Comparison of ENCODE assay signal across 13 mouse cellular contexts in genomic region chr3:51712382-51712781, GRCm38 (mm10). TPM values are rescaled to one million over a fixed set of nuclear protein-coding genes. Genes with fewer than 3 reads are reported as not detected.
DNase-seq lines count a peak whose midpoint lies in the region; ATAC-seq and TF ChIP-seq lines count a peak whose summit lies in the region.
"Had no signal": no experiment of that assay in that cellular context is flagged by ENCODE, and none has a peak within 500 bp of the region (broad histone marks: within the 10 kb centered on the region; RNA-seq: fewer than 3 reads in every experiment).

No protein-coding gene starts in this region.

- no peak overlapping the region for H3K9ac ChIP-seq in forebrain, embryonic 14.5 days (ENCODE audit: low read length)
- 0 out of 2 replicates have a peak overlapping the region, but pooled peaks have one; percentile 28 for H3K9ac ChIP-seq in liver, embryonic 11.5 days (ENCODE audit: low read depth, low read length)
- H3K9ac ChIP-seq: neural tube, embryonic 15.5 days had no signal

- H3K4me2 ChIP-seq in forebrain, embryonic 14.5 days (ENCODE audit: low read length), result no peak overlapping the region
- peak overlapping the region; percentile 41; the same call in 1 of the 2 replicates for H3K4me2 ChIP-seq in liver, embryonic 11.5 days
- H3K4me2 ChIP-seq: neural tube, embryonic 15.5 days had no signal

- no peaks in the 10 kb centered on the region for H3K27me3 ChIP-seq in forebrain, embryonic 10.5 days (ENCODE audit: poor library complexity, severe bottlenecking)
- H3K27me3 ChIP-seq in forebrain, embryonic 14.5 days (replicated peaks; ENCODE audit: control insufficient read depth, insufficient read depth, low read length), result no peaks in the 10 kb centered on the region
- H3K27me3 ChIP-seq in kidney, adult 2 months (replicated peaks; ENCODE audit: control insufficient read depth, insufficient read depth, low read length), result no peaks in the 10 kb centered on the region
- no peaks in the 10 kb centered on the region for H3K27me3 ChIP-seq in liver, embryonic 11.5 days (replicated peaks; ENCODE audit: control insufficient read depth, insufficient read depth, low read length)
- H3K27me3 ChIP-seq: neural tube, embryonic 15.5 days had no signal

- no peaks in the 10 kb centered on the region for H3K9me3 ChIP-seq in forebrain, embryonic 10.5 days
- H3K9me3 ChIP-seq in forebrain, embryonic 14.5 days (replicated peaks; ENCODE audit: control insufficient read depth, low read length), result no peaks in the 10 kb centered on the region
- no peaks in the 10 kb centered on the region for H3K9me3 ChIP-seq in liver, embryonic 11.5 days (ENCODE audit: control insufficient read depth, low read length)
- H3K9me3 ChIP-seq: neural tube, embryonic 15.5 days had no signal

- H3K4me1 ChIP-seq in forebrain, embryonic 10.5 days, result peaks cover 45% of the 10 kb centered on the region
- H3K4me1 ChIP-seq in forebrain, embryonic 14.5 days (ENCODE audit: control insufficient read depth, insufficient read depth, low read length), result no peaks in the 10 kb centered on the region
- H3K4me1 ChIP-seq in kidney, adult 2 months (ENCODE audit: control insufficient read depth, insufficient read depth, low read length), result 0 out of 2 replicates have a peak, but pooled peaks cover 4% of the 10 kb centered on the region
- H3K4me1 ChIP-seq in liver, embryonic 11.5 days (replicated peaks; ENCODE audit: control insufficient read depth, insufficient read depth, low read length), result peaks cover 31% of the 10 kb centered on the region

- H3K36me3 ChIP-seq in forebrain, embryonic 10.5 days (replicated peaks), result no peaks in the 10 kb centered on the region
- H3K36me3 ChIP-seq in forebrain, embryonic 14.5 days (ENCODE audit: control insufficient read depth, insufficient read depth, low read length), result no peaks in the 10 kb centered on the region
- H3K36me3 ChIP-seq in kidney, adult 2 months (ENCODE audit: control insufficient read depth, insufficient read depth, low read length), result no peaks in the 10 kb centered on the region
- no peaks in the 10 kb centered on the region for H3K36me3 ChIP-seq in liver, embryonic 11.5 days (ENCODE audit: control insufficient read depth, insufficient read depth, low read length)
- H3K36me3 ChIP-seq: neural tube, embryonic 15.5 days had no signal

- no peak for TF ChIP-seq POLR2A in kidney, adult 2 months (IDR thresholded peaks at IDR 0.05; ENCODE audit: low read depth, low read length)

- 58% methylated on average over 3 of the region's 3 CpGs for WGBS in forebrain, embryonic 10.5 days
- 50% methylated on average over 3 of the region's 3 CpGs for WGBS in forebrain, embryonic 14.5 days
- 46% methylated on average over 3 of the region's 3 CpGs for WGBS in kidney, adult 2 months
- 14% methylated on average over 3 of the region's 3 CpGs for WGBS in liver, embryonic 11.5 days

- ATAC-seq in forebrain, embryonic 14.5 days, result no peak
- peak; percentile 67; the same call in 1 of the 2 replicates for ATAC-seq in liver, embryonic 11.5 days (replicated peaks; ENCODE audit: low FRiP score)
- ATAC-seq: intestine, embryonic 16.5 days had no signal

- TF ChIP-seq CTCF in kidney, adult 2 months (conservative IDR thresholded peaks at IDR 0.05; ENCODE audit: insufficient read depth, insufficient read length, low read depth, low read length), result no peak

- peak overlapping the region; percentile 71 for H3K27ac ChIP-seq in forebrain, embryonic 10.5 days
- H3K27ac ChIP-seq in forebrain, embryonic 14.5 days (ENCODE audit: low read depth, low read length), result no peak overlapping the region
- H3K27ac ChIP-seq in kidney, adult 2 months (ENCODE audit: insufficient read depth, low read depth, low read length), result peak overlapping the region; percentile 64; the same call in 1 of the 2 replicates
- peak overlapping the region; percentile 54; the same call in 1 of the 2 replicates for H3K27ac ChIP-seq in liver, embryonic 11.5 days (ENCODE audit: low read depth, low read length)
- H3K27ac ChIP-seq: neural tube, embryonic 15.5 days had no signal

- no peak overlapping the region for H3K4me3 ChIP-seq in forebrain, embryonic 10.5 days
- H3K4me3 ChIP-seq in forebrain, embryonic 14.5 days (ENCODE audit: low read depth, low read length), result no peak overlapping the region
- H3K4me3 ChIP-seq in kidney, adult 2 months (ENCODE audit: insufficient read depth, low read depth, low read length), result no peak overlapping the region
- no peak overlapping the region for H3K4me3 ChIP-seq in liver, embryonic 11.5 days (ENCODE audit: low read depth, low read length)
- H3K4me3 ChIP-seq: neural tube, embryonic 15.5 days had no signal

- DNase-seq in forebrain, embryonic 10.5 days (ENCODE audit: extremely low spot score, low spot score), result no peak
- DNase-seq in forebrain, embryonic 14.5 days (ENCODE audit: low spot score), result no peak
- peak; percentile 30 for DNase-seq in kidney, adult 2 months
- DNase-seq in kidney, adult 8-10 months, result no peak
- peak; percentile 49 for DNase-seq in 416B (ENCODE audit: low read depth)
- DNase-seq in liver, embryonic 11.5 days (ENCODE audit: low spot score), result no peak
- no peak for DNase-seq in layer of hippocampus, postnatal 10 days (ENCODE audit: low spot score in 2 of 2)
- no peak for DNase-seq in testis, postnatal 10 days (ENCODE audit: low spot score)
- DNase-seq: right cerebral cortex, adult 18-20 months; thymus, adult 2 months had no signal

RNA-seq across cellular contexts. Expression of gene Mgst2, which starts 52.2 kb away (rescaled TPM):
- polyA plus RNA-seq in forebrain, embryonic 10.5 days (2016; fragmentation: Nextera tagmentation; extraction: Ambion mirVana), result 0.67 TPM in 1 of 2 replicates, not detected in the other
- 0.40 TPM in 1 of 2 replicates, not detected in the other for polyA plus RNA-seq in forebrain, embryonic 14.5 days (2014; fragmentation: Nextera tagmentation; extraction: Ambion mirVana)
- 0.11 and 0.55 TPM in 2 replicates for polyA plus RNA-seq in kidney, adult 2 months (2012; rRNA removed)
- polyA plus RNA-seq in liver, embryonic 11.5 days (2014; fragmentation: Nextera tagmentation; extraction: Ambion mirVana), result 16.5 and 16.6 TPM in 2 replicates
- under 1 TPM; 0.60 to 0.87 TPM for total RNA-seq in layer of hippocampus, postnatal 10 days (2021)
- total RNA-seq: layer of hippocampus, postnatal 14 days had no signal

Comparison
In these comparisons a context has a peak if more than half of its experiments do, and no peak if none do; other contexts are left out.
1. DNase-seq: peak in kidney, adult 2 months (single experiment) and 416B (single experiment); none in forebrain, embryonic 10.5 days (single experiment), forebrain, embryonic 14.5 days (single experiment), kidney, adult 8-10 months (0 of 2), liver, embryonic 11.5 days (single experiment), layer of hippocampus, postnatal 10 days (0 of 2) and testis, postnatal 10 days (single experiment).
2. RNA of gene Mgst2, which starts 52.2 kb away (polyA plus RNA-seq): 16.5 to 16.6 TPM in liver, embryonic 11.5 days; 0.67 TPM in forebrain, embryonic 10.5 days, 0.11 to 0.55 TPM in kidney, adult 2 months and 0.40 TPM in forebrain, embryonic 14.5 days; every median in the first group is over 10 times any median in the second.